Mouse (Mus musculus): ENCODE results near the gene Olfr361.
"Not testable (repeated sequence)": the region's sequence is repeated elsewhere in the genome, so short reads cannot be mapped to it uniquely, and the experiment has no call there.

- not testable (repeated sequence) for TF ChIP-seq POLR2A (IDR thresholded peaks at IDR 0.05; ENCODE audit: borderline replicate concordance, control insufficient read depth, low read depth, low read length); CTCF (IDR thresholded peaks at IDR 0.05; ENCODE audit: control insufficient read depth, insufficient read depth, low read length)
Measured at GRCm38 (mm10) chr2:37089190-37089589, at the start of gene Olfr361.

All from bone marrow, adult 2 months (tissue).